Mouse (Mus musculus) small intestine, adult 2 months (tissue): ENCODE measurements around the gene Cacna2d1. TPM values are rescaled to one million over a fixed set of nuclear protein-coding genes. Genes with fewer than 3 reads are reported as not detected.

Experiments
- H3K27ac ChIP-seq: fragments of 200-500 bp; 2 replicates; pipeline ENCODE4 v1.5.1; 2012; ENCODE audit warnings: low read depth, low read length, control low read depth, inconsistent platforms; ENCODE audit not compliant: insufficient read depth
- H3K27me3 ChIP-seq: fragments of 200-500 bp; 2 replicates; pipeline ENCODE4 v1.6.1; 2012; ENCODE audit warnings: mild to moderate bottlenecking, moderate library complexity, low read length, inconsistent platforms; ENCODE audit not compliant: control insufficient read depth, insufficient read depth
- H3K36me3 ChIP-seq: fragments of 200-500 bp; 2 replicates; pipeline ENCODE4 v1.6.1; 2012; ENCODE audit warnings: mild to moderate bottlenecking, low read length, control low read depth, inconsistent platforms; ENCODE audit not compliant: control insufficient read depth, insufficient read depth
- H3K4me1 ChIP-seq: fragments of 200-500 bp; 2 replicates; pipeline ENCODE4 v1.6.1; 2012; ENCODE audit warnings: low read length, inconsistent platforms, mixed read lengths; ENCODE audit not compliant: control insufficient read depth, insufficient read depth, insufficient read length
- H3K4me3 ChIP-seq: fragments of 200-500 bp; 2 replicates; pipeline ENCODE4 v1.5.1; 2012; ENCODE audit warnings: low read depth, mild to moderate bottlenecking, control low read depth, inconsistent platforms, low read length, moderate library complexity
- CTCF ChIP-seq: fragments of 200-500 bp; IDR thresholded peaks from 2 replicates; pipeline ENCODE4 v1.5.1; 2012; ENCODE audit warnings: low read depth, mild to moderate bottlenecking, control low read depth, inconsistent platforms, low read length, moderate library complexity, mixed read lengths; ENCODE audit not compliant: insufficient replicate concordance, insufficient read length; ENCODE audit errors: extremely low read depth
- POLR2A ChIP-seq: fragments of 200-500 bp; IDR thresholded peaks from 2 replicates; pipeline ENCODE4 v1.6.1; 2012; ENCODE audit warnings: low read depth, mild to moderate bottlenecking, control low read depth, inconsistent platforms, low read length, moderate library complexity
- WGBS: fragments of 180-500 bp; shearing (Covaris S2); methylation state at CpG from one replicate; pipeline ENCODE4 v1.1.7; 2018; 5-methylcytosine and 5-hydroxymethylcytosine counted together
- polyA plus RNA-seq: library from polyadenylated mRNA; depleted of rRNA; stranded (reverse); fragments of >200 nt; gene quantifications from 2 replicates; pipeline ENCODE4 v1.2.3, GENCODE M21; 2012

Gene Cacna2d1
- polyA plus RNA-seq, 1 experiment, result 0.65 TPM

DNA sequence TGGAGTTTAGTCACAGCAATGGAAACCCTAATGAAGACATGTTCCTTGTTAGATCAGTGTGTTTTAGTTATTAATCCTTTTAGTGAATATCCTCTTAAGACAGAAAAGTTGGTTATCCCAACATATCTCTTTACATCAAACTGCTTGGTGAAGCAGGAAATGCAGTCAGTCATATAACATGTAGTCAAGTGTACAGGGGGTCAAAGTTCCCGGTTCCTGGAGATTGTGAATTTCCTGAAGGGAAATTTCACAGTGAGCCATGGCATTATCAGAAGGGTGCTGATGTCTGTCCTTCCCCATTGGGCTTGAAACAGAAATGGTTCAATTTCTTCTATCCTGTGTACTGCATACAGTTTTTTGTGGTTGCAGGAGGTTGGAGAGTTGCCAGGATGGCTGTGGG is 25.3 kb downstream of the Cacna2d1 start:
- no peaks in the 10 kb centered on the region for H3K4me1 ChIP-seq
- no peaks in the 10 kb centered on the region for H3K36me3 ChIP-seq
- no peak overlapping the region for H3K4me3 ChIP-seq
- H3K27ac ChIP-seq, result no peak overlapping the region
- 29% methylated on average over 1 of the region's 1 CpGs for WGBS
- no peaks in the 10 kb centered on the region for H3K27me3 ChIP-seq
- no peak for TF ChIP-seq POLR2A
- no peak for TF ChIP-seq CTCF

DNA sequence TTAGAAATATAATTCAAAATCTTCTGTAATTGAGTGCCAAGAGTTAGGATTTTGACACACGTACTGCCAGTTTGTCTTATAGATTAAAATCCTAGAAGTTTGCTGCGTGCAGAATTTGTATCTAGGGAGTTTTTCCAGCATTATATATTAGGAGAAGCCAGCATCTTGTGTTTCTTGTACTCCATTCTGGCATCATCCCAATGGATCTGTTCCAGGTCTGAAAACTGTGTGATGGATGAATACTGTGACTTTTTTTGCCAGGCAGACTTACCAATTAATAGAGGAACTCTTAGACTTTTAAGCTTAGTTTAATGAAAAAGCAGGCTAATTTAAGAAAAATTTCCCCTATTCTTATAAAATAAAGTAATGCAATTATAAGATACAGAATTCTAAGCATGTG is 27.4 kb downstream of the Cacna2d1 start:
- Histone ChIP-seq H3K36me3 (no peaks in the 10 kb centered on the region), H3K27me3 (no peaks in the 10 kb centered on the region), H3K4me1 (no peaks in the 10 kb centered on the region), H3K27ac (no peak overlapping the region), H3K4me3 (no peak overlapping the region)
- TF ChIP-seq POLR2A, result no peak
- no peak for TF ChIP-seq CTCF
- 83% methylated on average over 2 of the region's 2 CpGs for WGBS

DNA sequence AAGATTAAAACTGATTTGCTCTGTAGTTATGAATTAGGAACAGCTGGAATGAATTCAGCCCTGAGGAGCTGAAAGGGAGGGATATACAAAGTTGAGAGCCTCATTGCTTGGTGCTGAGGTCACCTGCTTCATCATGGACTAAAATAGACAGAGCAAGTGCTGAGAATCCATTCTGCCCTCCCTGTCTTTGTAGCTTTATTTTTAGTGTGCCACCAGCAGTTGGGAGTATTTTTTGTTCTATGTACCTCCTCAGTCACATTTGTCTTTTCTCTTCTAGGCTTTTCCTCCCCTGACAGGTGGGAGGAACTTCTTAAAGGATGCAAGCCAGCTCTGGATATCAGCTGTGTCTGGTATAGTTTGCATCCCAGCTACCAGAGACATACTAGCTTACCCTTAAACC is 32.4 kb downstream of the Cacna2d1 start:
- no peak overlapping the region for H3K27ac ChIP-seq
- no peaks in the 10 kb centered on the region for H3K36me3 ChIP-seq
- TF ChIP-seq POLR2A, result no peak
- TF ChIP-seq CTCF, result no peak
- no peak overlapping the region for H3K4me3 ChIP-seq
- H3K4me1 ChIP-seq, result no peaks in the 10 kb centered on the region
- no peaks in the 10 kb centered on the region for H3K27me3 ChIP-seq

DNA sequence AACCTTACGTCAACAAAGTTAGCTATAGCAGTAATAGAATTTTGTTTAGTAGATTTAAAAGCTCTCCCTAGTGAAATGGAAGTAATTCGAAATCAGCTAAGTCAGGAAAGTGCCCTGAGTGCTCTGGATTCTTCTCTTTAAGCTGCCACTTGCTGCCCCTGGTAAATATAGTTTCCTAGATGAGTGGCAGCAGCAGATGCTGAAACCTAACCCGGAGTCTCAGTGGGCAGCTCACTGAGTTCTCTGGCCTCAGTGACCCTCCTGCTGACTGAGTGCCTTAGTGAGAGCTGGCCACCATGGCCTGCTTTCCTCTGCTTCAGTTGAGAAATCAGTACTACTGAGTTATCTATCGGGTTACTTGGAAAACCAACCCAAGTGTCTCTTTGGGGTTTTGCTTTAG is 37.3 kb downstream of the Cacna2d1 start:
- no peak overlapping the region for H3K4me3 ChIP-seq
- H3K27me3 ChIP-seq, result no peaks in the 10 kb centered on the region
- TF ChIP-seq POLR2A, result no peak
- no peak for TF ChIP-seq CTCF
- no peak overlapping the region for H3K27ac ChIP-seq
- H3K4me1 ChIP-seq, result no peaks in the 10 kb centered on the region
- 72% methylated on average over 4 of the region's 4 CpGs for WGBS
- no peaks in the 10 kb centered on the region for H3K36me3 ChIP-seq

DNA sequence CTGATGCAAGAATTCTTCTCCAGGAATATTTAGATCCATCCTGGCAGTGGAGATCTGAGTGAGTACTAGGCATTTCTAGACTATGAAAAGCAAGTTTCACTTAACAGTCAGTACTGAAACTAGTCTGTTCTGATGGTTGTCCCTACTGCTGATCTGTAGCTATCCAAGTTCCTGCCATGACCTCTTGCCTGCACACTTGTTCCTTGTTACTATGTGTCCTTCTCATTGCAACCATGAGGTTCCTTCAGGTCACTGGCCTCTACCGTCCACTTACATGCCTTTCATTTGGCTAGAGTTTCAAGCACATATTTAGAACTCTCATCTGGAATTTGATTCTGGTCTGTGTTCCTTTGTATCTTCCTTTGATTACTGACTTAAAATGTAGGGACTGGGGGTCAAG is 37.9 kb downstream of the Cacna2d1 start:
- Histone ChIP-seq H3K4me1 (no peaks in the 10 kb centered on the region), H3K27ac (no peak overlapping the region), H3K36me3 (no peaks in the 10 kb centered on the region), H3K4me3 (no peak overlapping the region), H3K27me3 (no peaks in the 10 kb centered on the region)
- 67% methylated on average over 1 of the region's 1 CpGs for WGBS
- TF ChIP-seq POLR2A (no peak), CTCF (no peak)

DNA sequence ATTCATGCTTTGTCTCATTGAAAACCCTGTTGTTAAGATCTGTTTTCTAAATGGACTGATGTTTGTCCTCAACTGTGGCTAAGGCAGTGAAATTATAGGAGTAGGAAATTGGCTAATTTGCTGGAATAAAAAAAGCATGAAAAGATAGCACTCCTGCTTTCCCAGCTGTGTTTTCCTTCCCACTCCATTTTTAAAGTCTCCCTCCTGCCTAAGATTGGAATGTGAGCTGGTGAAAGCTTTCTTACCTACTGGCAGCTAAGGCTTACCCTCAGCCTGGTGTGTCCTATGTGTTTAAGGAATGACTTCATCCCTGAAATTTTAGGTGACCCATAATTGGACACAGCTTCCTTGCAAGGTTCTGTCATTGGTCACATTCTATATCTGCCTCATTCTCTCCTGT is 40.2 kb downstream of the Cacna2d1 start:
- H3K27me3 ChIP-seq, result no peaks in the 10 kb centered on the region
- H3K36me3 ChIP-seq, result no peaks in the 10 kb centered on the region
- no peak overlapping the region for H3K4me3 ChIP-seq
- H3K4me1 ChIP-seq, result no peaks in the 10 kb centered on the region
- no peak overlapping the region for H3K27ac ChIP-seq
- no peak for TF ChIP-seq POLR2A
- no peak for TF ChIP-seq CTCF

DNA sequence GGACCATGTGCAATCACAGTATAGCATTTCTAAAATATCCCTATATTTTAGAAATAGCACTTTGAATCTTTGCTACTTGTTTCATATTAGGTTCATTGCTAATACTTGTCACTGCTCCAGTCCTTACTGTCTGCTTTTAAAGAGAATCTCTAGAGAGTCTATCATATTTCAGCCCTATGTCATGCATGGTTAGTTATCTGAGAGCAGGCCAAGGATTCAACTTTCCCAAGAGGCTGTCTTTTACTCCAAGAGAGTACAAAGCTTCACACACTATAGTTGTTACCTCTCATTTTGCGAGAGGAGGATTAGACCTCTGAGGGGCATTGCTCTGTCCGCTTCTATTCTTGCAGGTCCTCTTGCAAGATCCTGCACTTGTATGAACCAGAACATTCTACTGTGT is 44.7 kb downstream of the Cacna2d1 start:
- Histone ChIP-seq H3K36me3 (no peaks in the 10 kb centered on the region), H3K27ac (no peak overlapping the region), H3K27me3 (no peaks in the 10 kb centered on the region), H3K4me1 (no peaks in the 10 kb centered on the region), H3K4me3 (no peak overlapping the region)
- TF ChIP-seq CTCF (no peak), POLR2A (no peak)
- WGBS, result 87% methylated on average over 2 of the region's 2 CpGs

DNA sequence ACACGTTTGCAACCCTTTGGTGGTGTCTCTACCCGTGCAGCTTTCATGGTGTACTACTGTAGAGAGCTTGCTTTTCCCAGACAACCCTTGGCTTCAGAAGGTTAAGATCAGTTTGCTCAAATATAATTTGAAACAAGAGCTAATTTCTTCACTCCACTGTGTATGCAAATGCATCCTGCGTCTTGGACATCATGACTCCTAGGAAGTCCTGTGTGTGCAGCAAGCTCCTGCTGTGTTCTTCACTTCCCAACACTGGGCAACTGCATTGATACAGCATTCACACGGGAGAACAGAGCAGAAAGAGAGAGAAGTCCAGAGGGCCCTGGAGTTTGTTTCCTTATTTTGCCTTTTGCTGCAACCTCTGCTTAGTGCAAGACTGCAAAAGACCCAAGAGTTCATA is 48.1 kb downstream of the Cacna2d1 start:
- 52% methylated on average over 4 of the region's 4 CpGs for WGBS
- Histone ChIP-seq H3K36me3 (no peaks in the 10 kb centered on the region), H3K4me1 (no peaks in the 10 kb centered on the region), H3K4me3 (no peak overlapping the region), H3K27me3 (no peaks in the 10 kb centered on the region), H3K27ac (no peak overlapping the region)
- no peak for TF ChIP-seq CTCF
- TF ChIP-seq POLR2A, result no peak
